Mouse (Mus musculus) liver, adult 2 months (tissue): ENCODE data around the gene Slu7. TPM values are rescaled to one million over a fixed set of nuclear protein-coding genes. Genes with fewer than 3 reads are reported as not detected.

Source experiments
- DNase-seq: peaks from one replicate; pipeline ENCODE4 v3.0.0-alpha.2; 2011; ENCODE audit warnings: low read depth, low spot score; ENCODE audit errors: extremely low read depth
- H3K27ac ChIP-seq: fragments of 200-500 bp; replicated peaks from 2 replicates; pipeline ENCODE4 v1.5.1; 2012; ENCODE audit warnings: low read depth, mild to moderate bottlenecking, control low read depth, inconsistent platforms, low read length; ENCODE audit not compliant: insufficient read depth
- H3K27me3 ChIP-seq: fragments of 200-500 bp; 2 replicates; pipeline ENCODE4 v1.6.1; 2012; ENCODE audit warnings: mild to moderate bottlenecking, moderate library complexity, low read length, inconsistent platforms; ENCODE audit not compliant: control insufficient read depth, insufficient read depth
- H3K36me3 ChIP-seq: fragments of 200-500 bp; 2 replicates; pipeline ENCODE4 v1.6.1; 2012; ENCODE audit warnings: low read length, inconsistent platforms; ENCODE audit not compliant: control insufficient read depth, insufficient read depth
- H3K4me1 ChIP-seq: fragments of 200-500 bp; 2 replicates; pipeline ENCODE4 v1.6.1; 2011; ENCODE audit warnings: low read length; ENCODE audit not compliant: control insufficient read depth, insufficient read depth
- H3K4me3 ChIP-seq: fragments of 200-500 bp; 2 replicates; pipeline ENCODE4 v1.5.1; 2011; ENCODE audit warnings: low read depth, mild to moderate bottlenecking, control low read depth, low read length, moderate library complexity; ENCODE audit not compliant: insufficient read depth
- H3K79me2 ChIP-seq: fragments of 200-500 bp; 2 replicates; pipeline ENCODE4 v1.6.1; 2012; ENCODE audit warnings: inconsistent platforms, mild to moderate bottlenecking, low read length, moderate library complexity; ENCODE audit not compliant: control insufficient read depth, insufficient read depth
- H3K9ac ChIP-seq: fragments of 200-500 bp; 2 replicates; pipeline ENCODE4 v1.6.1; 2012; ENCODE audit warnings: low read depth, mild to moderate bottlenecking, control low read depth, inconsistent platforms, low read length
- CTCF ChIP-seq: fragments of 200-500 bp; IDR thresholded peaks from 2 replicates; pipeline ENCODE4 v1.5.1; 2011; ENCODE audit warnings: low read depth, low read length, control low read depth
- POLR2A ChIP-seq: fragments of 200-500 bp; IDR thresholded peaks from 2 replicates; pipeline ENCODE4 v1.6.1; 2011; ENCODE audit warnings: low read length, control low read depth; ENCODE audit not compliant: insufficient read depth; ENCODE audit errors: extremely low read depth
- WGBS: fragments of 180-500 bp; shearing (Covaris S2); methylation state at CpG from one replicate; pipeline ENCODE4 v1.1.7; 2018; 5-methylcytosine and 5-hydroxymethylcytosine counted together
- polyA plus RNA-seq: library from polyadenylated mRNA; depleted of rRNA; stranded (reverse); fragments of >200 nt; gene quantifications from 2 replicates; pipeline ENCODE4 v1.2.3, GENCODE M21; 2012
- total RNA-seq: library from RNA; depleted of rRNA; stranded (reverse); fragments of >200 nt; gene quantifications from 2 replicates; pipeline ENCODE4 v1.2.3, GENCODE M21; 2014

Slu7 gene
- total and polyA plus RNA-seq, 2 experiments: 1.7 to 13.2 TPM

- Histone ChIP-seq H3K27me3 (no peaks in the 10 kb centered on the region), H3K4me3 (peak overlapping the region; percentile 99; the same call in 1 of the 2 replicates), H3K9ac (no peak overlapping the region; the same call in 1 of the 2 replicates), H3K4me1 (peaks cover 11% of the 10 kb centered on the region; the same call in 1 of the 2 replicates), H3K36me3 (peaks cover 15% of the 10 kb centered on the region; the same call in 1 of the 2 replicates), H3K27ac (no peak overlapping the region), H3K79me2 (peaks cover 2% of the 10 kb centered on the region; the same call in 1 of the 2 replicates)
- WGBS: 71% methylated on average over 9 of the region's 9 CpGs
- DNase-seq: no peak
- TF ChIP-seq CTCF: no peak
- no peak for TF ChIP-seq POLR2A
Observed at GRCm38 (mm10) chr11:43425166-43425709, 8.3 kb upstream of the Slu7 start.

DNA sequence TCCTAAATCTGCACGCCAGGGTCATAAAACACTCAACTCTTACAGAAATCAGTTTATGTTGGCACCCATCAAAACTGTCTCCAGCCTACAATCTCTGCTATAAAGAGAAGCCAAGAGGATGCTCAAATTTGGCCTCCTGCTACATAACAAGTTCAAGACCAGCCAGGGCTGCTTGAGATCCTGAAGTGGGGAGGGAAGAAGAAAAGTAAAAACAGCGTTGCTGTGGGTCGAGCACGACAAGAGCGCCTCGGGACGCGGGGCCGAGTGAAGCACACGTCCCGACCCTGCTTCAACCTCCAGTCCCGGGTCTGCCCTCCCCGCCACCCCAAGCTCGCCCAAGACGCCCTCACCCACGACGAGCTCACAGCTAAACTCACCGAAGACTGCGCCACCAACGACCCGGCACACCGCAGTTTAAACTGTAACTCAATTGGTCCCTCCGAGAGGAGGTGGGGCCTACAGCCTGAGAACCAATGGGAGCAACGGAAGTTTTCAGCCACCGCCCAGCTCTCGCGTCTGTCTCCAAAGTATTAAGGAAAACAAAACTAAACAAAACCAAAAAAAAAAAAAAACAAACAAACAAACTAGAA is 7.6 kb upstream of the Slu7 start, which contains the start of gene Pttg1:
Pttg1 (minus strand) TSS at position 428 of the 590 bp plus-strand sequence.
- Histone ChIP-seq H3K27me3 (no peaks in the 10 kb centered on the region), H3K9ac (peak within 1 kb of the TSS; percentile 96), H3K4me3 (peak within 1 kb of the TSS; percentile 99), H3K27ac (peak within 1 kb of the TSS; percentile 83), H3K4me1 (peaks cover 11% of the 10 kb centered on the region; the same call in 1 of the 2 replicates), H3K79me2 (peaks cover 2% of the 10 kb centered on the region; the same call in 1 of the 2 replicates), H3K36me3 (peaks cover 12% of the 10 kb centered on the region; the same call in 1 of the 2 replicates)
- no peak for TF ChIP-seq CTCF
- TF ChIP-seq POLR2A: peak; percentile 93
- peak; percentile 88 for DNase-seq
- WGBS: 3% methylated on average over 27 of the region's 27 CpGs

- H3K79me2 ChIP-seq: peaks cover 2% of the 10 kb centered on the region; the same call in 1 of the 2 replicates
- 13% methylated on average over 7 of the region's 7 CpGs for WGBS
- peaks cover 9% of the 10 kb centered on the region; the same call in 1 of the 2 replicates for H3K36me3 ChIP-seq
- peaks cover 11% of the 10 kb centered on the region; the same call in 1 of the 2 replicates for H3K4me1 ChIP-seq
- H3K4me3 ChIP-seq: peak overlapping the region; percentile 44
- peak; percentile 80 for DNase-seq
- H3K9ac ChIP-seq: peak overlapping the region; percentile 30; the same call in 1 of the 2 replicates
- H3K27ac ChIP-seq: peak overlapping the region; percentile 83
- TF ChIP-seq CTCF (no peak), POLR2A (no peak)
- no peaks in the 10 kb centered on the region for H3K27me3 ChIP-seq
Observed at GRCm38 (mm10) chr11:43426414-43426884, 7.1 kb upstream of the Slu7 start.

DNA sequence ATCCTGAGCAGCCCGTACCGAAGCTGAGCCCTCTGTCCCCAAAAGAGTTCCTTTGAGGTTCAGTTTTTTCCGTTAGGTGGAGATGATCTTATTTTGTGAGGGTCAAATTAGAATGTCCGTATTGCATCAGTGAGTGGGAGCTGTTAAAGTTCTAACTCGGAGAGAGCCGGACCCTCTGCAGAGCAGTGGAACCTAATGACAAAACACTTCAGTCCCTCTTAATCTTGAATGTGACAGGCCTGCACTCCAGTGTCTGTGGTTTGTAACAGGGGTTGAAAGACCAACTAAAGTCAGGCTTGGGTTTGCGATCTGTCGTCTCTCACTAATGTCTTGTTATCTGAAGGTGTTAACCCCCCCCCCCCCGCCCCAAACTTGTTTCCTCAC is 472 bp downstream of the Slu7 start:
- peak overlapping the region; percentile 73 for H3K4me3 ChIP-seq
- H3K4me1 ChIP-seq: peaks cover 6% of the 10 kb centered on the region
- no peak for TF ChIP-seq POLR2A
- TF ChIP-seq CTCF: no peak
- WGBS: 1% methylated on average over 9 of the region's 9 CpGs
- peaks cover 18% of the 10 kb centered on the region for H3K36me3 ChIP-seq
- DNase-seq: no peak
- peak overlapping the region; percentile 53 for H3K27ac ChIP-seq
- H3K27me3 ChIP-seq: no peaks in the 10 kb centered on the region
- peak overlapping the region; percentile 73 for H3K9ac ChIP-seq
- peaks cover 3% of the 10 kb centered on the region; the same call in 1 of the 2 replicates for H3K79me2 ChIP-seq

- no peak overlapping the region for H3K27ac ChIP-seq
- peaks cover 76% of the 10 kb centered on the region for H3K36me3 ChIP-seq
- H3K4me1 ChIP-seq: no peaks in the 10 kb centered on the region
- 96% methylated on average over 10 of the region's 10 CpGs for WGBS
- H3K27me3 ChIP-seq: no peaks in the 10 kb centered on the region
- no peak overlapping the region for H3K4me3 ChIP-seq
- no peaks in the 10 kb centered on the region for H3K79me2 ChIP-seq
- no peak for DNase-seq
- no peak overlapping the region for H3K9ac ChIP-seq
- TF ChIP-seq CTCF (no peak), POLR2A (no peak)
Observed at GRCm38 (mm10) chr11:43441121-43441520, 7.6 kb downstream of the Slu7 start.

DNA sequence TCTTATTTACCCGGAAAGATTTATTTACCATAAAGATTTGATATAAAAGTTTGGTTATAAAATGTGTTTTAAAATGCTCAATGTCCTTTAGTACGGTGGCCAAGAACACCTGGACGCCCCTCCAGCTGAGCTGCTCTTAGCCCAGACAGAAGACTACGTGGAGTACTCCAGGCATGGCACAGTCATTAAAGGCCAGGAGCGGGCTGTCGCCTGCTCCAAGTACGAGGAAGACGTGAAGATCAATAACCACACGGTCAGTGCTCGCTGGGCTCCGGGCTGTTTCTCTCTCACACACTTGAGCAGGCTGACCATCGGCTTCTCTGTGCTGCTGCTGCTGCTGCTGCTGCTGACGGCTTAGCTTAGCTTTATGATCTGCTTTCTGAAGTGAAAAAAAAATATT is 9.6 kb downstream of the Slu7 start:
- Histone ChIP-seq H3K79me2 (no peaks in the 10 kb centered on the region), H3K9ac (no peak overlapping the region), H3K27ac (no peak overlapping the region), H3K4me3 (no peak overlapping the region), H3K36me3 (peaks cover 70% of the 10 kb centered on the region), H3K27me3 (no peaks in the 10 kb centered on the region), H3K4me1 (no peaks in the 10 kb centered on the region)
- no peak for DNase-seq
- no peak for TF ChIP-seq CTCF
- TF ChIP-seq POLR2A: no peak
- WGBS: 92% methylated on average over 13 of the region's 13 CpGs
